Mouse (Mus musculus) heart, adult 2 months (tissue): ENCODE results near the gene Hapln4.
A peak's percentile ranks its signal among the peaks of the same experiment; 100 is the strongest.

Experiments
- CTCF ChIP-seq: fragments of 200-600 bp; IDR thresholded peaks from 2 replicates; pipeline ENCODE4 v1.8.1; 2022; ENCODE audit warnings: antibody characterized with exemption, mild to moderate bottlenecking, moderate library complexity
- EP300 ChIP-seq: fragments of 200-500 bp; IDR thresholded peaks from 2 replicates; pipeline ENCODE4 v1.6.1; 2011; ENCODE audit warnings: low read depth, low read length, control low read depth; ENCODE audit not compliant: insufficient read depth
- POLR2A ChIP-seq: fragments of 200-500 bp; IDR thresholded peaks from 2 replicates; pipeline ENCODE4 v1.6.1; 2011; ENCODE audit warnings: mild to moderate bottlenecking, low read depth, low read length, control low read depth; ENCODE audit not compliant: insufficient read depth

- TF ChIP-seq EP300 (0 out of 2 replicates have a peak, but pooled peaks have one; percentile 38), CTCF (peak; percentile 30), POLR2A (peak; percentile 74)
Measured at GRCm38 (mm10) chr8:70131166-70131883, 48.1 kb downstream of the Hapln4 start, which contains the start of gene Nr2c2ap.
